Comparison of ENCODE assay signal across 8 mouse cellular contexts in the genomic region with DNA sequence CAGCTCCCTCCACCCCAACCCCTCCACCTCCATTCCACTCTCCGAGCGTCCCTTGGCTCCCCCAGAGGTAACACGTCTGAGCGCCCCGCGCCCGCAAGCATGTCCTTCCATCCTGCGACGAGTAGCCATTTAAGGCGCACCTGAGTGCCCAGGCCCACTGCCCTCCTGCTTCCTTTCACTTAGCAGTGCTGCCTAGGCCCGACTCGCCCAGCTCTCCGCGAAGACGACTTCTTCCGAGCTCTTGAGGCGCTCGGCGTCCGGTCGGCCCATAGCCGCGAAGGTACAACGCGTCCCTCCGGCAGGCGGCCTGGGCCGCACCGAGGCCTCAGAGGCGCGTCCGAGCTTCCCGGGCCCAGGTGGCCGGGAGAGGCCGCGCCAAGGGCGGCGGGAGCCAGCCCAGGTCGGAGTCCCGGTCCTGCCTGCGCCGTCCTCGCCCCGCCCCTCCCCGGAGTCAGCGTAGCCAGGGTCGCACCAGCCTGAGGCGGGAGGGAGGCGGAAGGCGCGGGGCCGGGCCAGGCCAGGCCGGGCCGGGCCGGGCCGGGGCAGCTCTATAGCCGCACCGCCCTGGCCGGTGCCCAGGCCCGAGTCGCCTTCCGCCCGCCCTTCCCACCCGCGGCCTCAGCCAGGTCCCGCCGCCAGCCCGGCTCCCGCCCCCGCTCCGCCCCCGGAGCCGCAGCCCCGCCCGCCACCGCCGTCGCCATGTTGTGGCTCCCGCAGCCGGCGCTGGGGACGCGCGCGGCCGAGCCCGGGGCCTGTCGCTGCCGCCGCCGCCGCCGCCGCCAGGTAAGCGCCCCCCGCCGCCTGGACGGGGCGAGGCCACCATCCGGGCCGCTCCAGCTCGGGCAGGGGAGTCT. TPM values are rescaled to one million over a fixed set of nuclear protein-coding genes. Genes with fewer than 3 reads are reported as not detected.
DNase-seq lines count a peak whose midpoint lies in the region; ATAC-seq lines count a peak whose summit lies in the region.

A gene (plus strand): TSS at position 702 of the 854 bp plus-strand sequence.

- peak within 1 kb of the TSS; percentile 87 for H3K4me3 ChIP-seq in embryonic facial prominence, embryonic 11.5 days (ENCODE audit: low read depth, low read length)
- H3K4me3 ChIP-seq in limb, embryonic 12.5 days (replicated peaks) = peak within 1 kb of the TSS; percentile 91
- peak within 1 kb of the TSS; percentile 92 for H3K4me3 ChIP-seq in midbrain, embryonic 14.5 days (replicated peaks; ENCODE audit: low read depth, low read length)

- peak; percentile 91 for ATAC-seq in embryonic facial prominence, embryonic 11.5 days (replicated peaks; ENCODE audit: insufficient number of reproducible peaks, low FRiP score, low TSS enrichment, low read depth)
- peak; percentile 39 for ATAC-seq in granulocyte monocyte progenitor cell, adult 5-6 weeks (replicated peaks; ENCODE audit: poor library complexity, severe bottlenecking)
- ATAC-seq in limb, embryonic 12.5 days (ENCODE audit: insufficient number of reproducible peaks, insufficient read depth, low FRiP score, low TSS enrichment, low read depth) = peak; percentile 92
- peak; percentile 92 for ATAC-seq in midbrain, embryonic 14.5 days (ENCODE audit: low FRiP score, low TSS enrichment)

- H3K27ac ChIP-seq in embryonic facial prominence, embryonic 11.5 days (replicated peaks; ENCODE audit: low read depth, low read length) = peak within 1 kb of the TSS; percentile 93
- H3K27ac ChIP-seq in limb, embryonic 12.5 days = peak within 1 kb of the TSS; percentile 97
- peak within 1 kb of the TSS; percentile 97 for H3K27ac ChIP-seq in midbrain, embryonic 14.5 days (replicated peaks; ENCODE audit: low read depth, low read length)

- no peaks in the 10 kb centered on the region for H3K9me3 ChIP-seq in embryonic facial prominence, embryonic 11.5 days (replicated peaks; ENCODE audit: control insufficient read depth, low read length)
- no peaks in the 10 kb centered on the region for H3K9me3 ChIP-seq in limb, embryonic 12.5 days
- H3K9me3 ChIP-seq in midbrain, embryonic 14.5 days (ENCODE audit: control insufficient read depth, low read length) = no peaks in the 10 kb centered on the region

- H3K9ac ChIP-seq in embryonic facial prominence, embryonic 11.5 days (replicated peaks; ENCODE audit: low read length) = peak within 1 kb of the TSS; percentile 95
- H3K9ac ChIP-seq in limb, embryonic 12.5 days (replicated peaks) = peak within 1 kb of the TSS; percentile 99
- peak within 1 kb of the TSS; percentile 97 for H3K9ac ChIP-seq in midbrain, embryonic 14.5 days (replicated peaks; ENCODE audit: low read length)

- under 1% methylated on average over 73 of the region's 102 CpGs for WGBS in embryonic facial prominence, embryonic 11.5 days
- WGBS in limb, embryonic 12.5 days = under 1% methylated on average over 70 of the region's 102 CpGs
- under 1% methylated on average over 96 of the region's 102 CpGs for WGBS in midbrain, embryonic 14.5 days

- no peaks in the 10 kb centered on the region for H3K36me3 ChIP-seq in embryonic facial prominence, embryonic 11.5 days (replicated peaks; ENCODE audit: control insufficient read depth, insufficient read depth, low read depth, low read length)
- H3K36me3 ChIP-seq in limb, embryonic 12.5 days = 0 out of 2 replicates have a peak, but pooled peaks cover 2% of the 10 kb centered on the region
- no peaks in the 10 kb centered on the region for H3K36me3 ChIP-seq in midbrain, embryonic 14.5 days (ENCODE audit: control insufficient read depth, insufficient read depth, low read length)

- DNase-seq in layer of hippocampus, adult 11-12 months (ENCODE audit: low spot score) = peak; percentile 68
- no peak for DNase-seq in layer of hippocampus, adult 9-10 months (ENCODE audit: low spot score)
- peak; percentile 78 for DNase-seq in embryonic facial prominence, embryonic 11.5 days (ENCODE audit: low spot score)
- DNase-seq in kidney, adult 11 months = peak; percentile 88
- DNase-seq in midbrain, embryonic 14.5 days = peak; percentile 88
- DNase-seq in spleen, adult 18-20 months = peak; percentile 78 to 84

- no peaks in the 10 kb centered on the region for H3K4me1 ChIP-seq in embryonic facial prominence, embryonic 11.5 days (ENCODE audit: control insufficient read depth, insufficient read depth, low read length)
- H3K4me1 ChIP-seq in limb, embryonic 12.5 days (replicated peaks) = peaks cover 30% of the 10 kb centered on the region
- H3K4me1 ChIP-seq in midbrain, embryonic 14.5 days (ENCODE audit: control insufficient read depth, insufficient read depth, low read length) = peaks cover 27% of the 10 kb centered on the region

- H3K27me3 ChIP-seq in embryonic facial prominence, embryonic 11.5 days (ENCODE audit: control insufficient read depth, insufficient read depth, low read length) = no peaks in the 10 kb centered on the region
- H3K27me3 ChIP-seq in limb, embryonic 12.5 days = no peaks in the 10 kb centered on the region
- no peaks in the 10 kb centered on the region for H3K27me3 ChIP-seq in midbrain, embryonic 14.5 days (ENCODE audit: control insufficient read depth, insufficient read depth, low read length)

- peak within 1 kb of the TSS; percentile 80 for H3K4me2 ChIP-seq in embryonic facial prominence, embryonic 11.5 days (ENCODE audit: low read depth, low read length)
- peak within 1 kb of the TSS; percentile 87 for H3K4me2 ChIP-seq in limb, embryonic 12.5 days
- peak within 1 kb of the TSS; percentile 89 for H3K4me2 ChIP-seq in midbrain, embryonic 14.5 days (ENCODE audit: low read length)

RNA-seq across cellular contexts. Expression of the gene that starts here (rescaled TPM):
- polyA plus RNA-seq in embryonic facial prominence, embryonic 11.5 days (2014; fragmentation: Nextera tagmentation; extraction: Ambion mirVana) = 10.2 and 10.9 TPM in 2 replicates
- 26.4 and 37.5 TPM in 2 replicates for total RNA-seq in granulocyte monocyte progenitor cell, adult 5-6 weeks (2014; fragmentation: Nextera tagmentation)
- 21.8 and 24.4 TPM in 2 replicates for total RNA-seq in granulocyte monocyte progenitor cell, adult 5-6 weeks (2017)
- 11.3 and 15.5 TPM in 2 replicates for polyA plus RNA-seq in limb, embryonic 12.5 days (2016; fragmentation: Nextera tagmentation; extraction: Ambion mirVana)
- 8.5 and 10.2 TPM in 2 replicates for polyA plus RNA-seq in midbrain, embryonic 14.5 days (2014; fragmentation: Nextera tagmentation; extraction: Ambion mirVana)

Comparison
In these comparisons a context has a peak if more than half of its experiments do, and no peak if none do; other contexts are left out.
1. ATAC-seq: peak in every context shown above with its lines; median percentile 92 in limb, embryonic 12.5 days; 92 in midbrain, embryonic 14.5 days; 91 in embryonic facial prominence, embryonic 11.5 days; 39 in granulocyte monocyte progenitor cell, adult 5-6 weeks.